Mouse (Mus musculus) heart, adult 2 months (tissue): ENCODE measurements at regions not wholly inside any gene's neighbourhood (a gene's known extent, or its start where the extent isn't known, plus 50 kb on each side); places are given as distances from the start of the nearest gene placed in this dataset.
"Not testable (repeated sequence)": the region's sequence is repeated elsewhere in the genome, so short reads cannot be mapped to it uniquely, and the experiment has no call there.

ENCODE experiments used
- CTCF ChIP-seq: fragments of 200-600 bp; IDR thresholded peaks from 2 replicates; pipeline ENCODE4 v1.8.1; 2022; ENCODE audit warnings: antibody characterized with exemption, mild to moderate bottlenecking, moderate library complexity
- EP300 ChIP-seq: fragments of 200-500 bp; IDR thresholded peaks from 2 replicates; pipeline ENCODE4 v1.6.1; 2011; ENCODE audit warnings: low read depth, low read length, control low read depth; ENCODE audit not compliant: insufficient read depth
- POLR2A ChIP-seq: fragments of 200-500 bp; IDR thresholded peaks from 2 replicates; pipeline ENCODE4 v1.6.1; 2011; ENCODE audit warnings: mild to moderate bottlenecking, low read depth, low read length, control low read depth; ENCODE audit not compliant: insufficient read depth

DNA sequence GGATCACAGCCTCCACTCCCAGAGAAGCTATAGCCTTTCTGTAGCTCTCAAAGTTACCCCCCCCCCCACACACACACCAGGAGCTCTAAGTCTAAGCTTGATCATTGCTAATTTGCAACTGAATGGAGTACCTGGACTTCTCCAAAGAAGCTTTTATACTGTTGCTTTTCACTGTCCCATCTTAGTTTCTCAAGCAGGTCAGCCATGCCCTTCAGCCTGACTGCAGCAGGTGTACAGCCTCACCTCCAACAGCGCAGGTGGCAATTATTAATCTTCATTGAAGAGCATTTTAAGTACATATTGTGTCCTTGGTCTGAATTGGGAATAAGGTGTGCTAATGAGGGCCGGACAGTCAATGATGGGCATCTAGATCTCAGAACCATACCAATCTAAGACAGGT, 50.8 kb upstream of the Tnfrsf8 start:
- not testable (repeated sequence) for TF ChIP-seq CTCF, POLR2A, EP300
